Comparison of ENCODE assay signal across 7 mouse cellular contexts in genomic region chr9:106819201-106819600, GRCm38 (mm10). TPM values are rescaled to one million over a fixed set of nuclear protein-coding genes. Genes with fewer than 3 reads are reported as not detected.
DNase-seq lines count a peak whose midpoint lies in the region; ATAC-seq and TF ChIP-seq lines count a peak whose summit lies in the region.

No protein-coding gene starts in this region.

- no peak overlapping the region for H3K9ac ChIP-seq in kidney, embryonic 14.5 days (ENCODE audit: low read depth, low read length)

- WGBS in kidney, adult 2 months, result 97% methylated on average over 1 of the region's 1 CpGs
- 86% methylated on average over 1 of the region's 1 CpGs for WGBS in kidney, embryonic 14.5 days

- no peak for TF ChIP-seq POLR2A in kidney, adult 2 months (IDR thresholded peaks at IDR 0.05; ENCODE audit: low read depth, low read length)

- H3K27me3 ChIP-seq in kidney, adult 2 months (replicated peaks; ENCODE audit: control insufficient read depth, insufficient read depth, low read length), result no peaks in the 10 kb centered on the region; the same call in 1 of the 2 replicates
- H3K27me3 ChIP-seq in kidney, embryonic 14.5 days (ENCODE audit: control insufficient read depth, insufficient read depth, low read length), result no peaks in the 10 kb centered on the region
- no peaks in the 10 kb centered on the region for H3K27me3 ChIP-seq in E14TG2a.4 (ENCODE audit: insufficient read depth, low read length)

- H3K36me3 ChIP-seq in kidney, adult 2 months (ENCODE audit: control insufficient read depth, insufficient read depth, low read length), result no peaks in the 10 kb centered on the region
- H3K36me3 ChIP-seq in kidney, embryonic 14.5 days (ENCODE audit: control insufficient read depth, insufficient read depth, low read length), result no peaks in the 10 kb centered on the region
- H3K36me3 ChIP-seq in E14TG2a.4 (ENCODE audit: insufficient read depth, low read length), result no peaks in the 10 kb centered on the region

- no peak overlapping the region for H3K4me2 ChIP-seq in kidney, embryonic 14.5 days (replicated peaks; ENCODE audit: low read depth, low read length)

- no peak for ATAC-seq in kidney, embryonic 14.5 days (ENCODE audit: low FRiP score, low TSS enrichment)
- no peak for ATAC-seq in erythroid progenitor cell, adult 5-6 weeks (replicated peaks; ENCODE audit: low FRiP score, poor library complexity, severe bottlenecking)

- no peaks in the 10 kb centered on the region for H3K9me3 ChIP-seq in kidney, embryonic 14.5 days (ENCODE audit: control insufficient read depth, low read length)
- H3K9me3 ChIP-seq in E14TG2a.4 (ENCODE audit: low read length), result no peaks in the 10 kb centered on the region

- no peak overlapping the region for H3K27ac ChIP-seq in kidney, adult 2 months (ENCODE audit: insufficient read depth, low read depth, low read length)
- no peak overlapping the region for H3K27ac ChIP-seq in kidney, embryonic 14.5 days (ENCODE audit: low read depth, low read length)

- DNase-seq in kidney, adult 2 months, result peak; percentile 26
- peak; percentile 39 to 42 for DNase-seq in B cell, adult 2 months
- DNase-seq in induced T-regulatory cell, adult 2 months (ENCODE audit: low read depth), result peak; percentile 52
- DNase-seq in MN1 (ENCODE audit: low spot score), result no peak

- TF ChIP-seq CTCF in kidney, adult 2 months (conservative IDR thresholded peaks at IDR 0.05; ENCODE audit: insufficient read depth, insufficient read length, low read depth, low read length), result peak; percentile 45
- TF ChIP-seq CTCF in E14TG2a.4 (conservative IDR thresholded peaks at IDR 0.05; ENCODE audit: low read length), result peak; percentile 23; the same call in 1 of the 2 replicates

- H3K4me3 ChIP-seq in kidney, adult 2 months (ENCODE audit: insufficient read depth, low read depth, low read length), result no peak overlapping the region
- H3K4me3 ChIP-seq in kidney, embryonic 14.5 days (ENCODE audit: low read length), result no peak overlapping the region
- no peak overlapping the region for H3K4me3 ChIP-seq in E14TG2a.4 (replicated peaks; ENCODE audit: low read length)

- peaks cover 3% of the 10 kb centered on the region; the same call in 1 of the 2 replicates for H3K4me1 ChIP-seq in kidney, adult 2 months (ENCODE audit: control insufficient read depth, insufficient read depth, low read length)
- no peaks in the 10 kb centered on the region; the same call in 1 of the 2 replicates for H3K4me1 ChIP-seq in kidney, embryonic 14.5 days (ENCODE audit: control insufficient read depth, insufficient read depth, low read length)
- peaks cover 22% of the 10 kb centered on the region for H3K4me1 ChIP-seq in E14TG2a.4 (replicated peaks; ENCODE audit: low read depth, low read length)

RNA-seq across cellular contexts. Expression of gene Dcaf1, which starts 2.5 kb away (rescaled TPM):
- 12.4 and 14.7 TPM in 2 replicates for polyA plus RNA-seq in kidney, adult 2 months (2012; rRNA removed)
- polyA plus RNA-seq in kidney, embryonic 14.5 days (2014; fragmentation: Nextera tagmentation; extraction: Ambion mirVana), result 21.0 and 33.9 TPM in 2 replicates
- 53.7 and 117 TPM in 2 replicates for total RNA-seq in erythroid progenitor cell, adult 5-6 weeks (2015; ENCODE audit: low replicate concordance)
- 32.4 and 44.9 TPM in 2 replicates for total RNA-seq in erythroid progenitor cell, adult 5-6 weeks (2017; ENCODE audit: low replicate concordance)

RNA-seq across cellular contexts. Expression of gene Rad54l2, which starts 30.2 kb away (rescaled TPM):
- polyA plus RNA-seq in kidney, adult 2 months (2012; rRNA removed), result 17.6 and 18.6 TPM in 2 replicates
- 7.5 and 7.9 TPM in 2 replicates for polyA plus RNA-seq in kidney, embryonic 14.5 days (2014; fragmentation: Nextera tagmentation; extraction: Ambion mirVana)
- 4.0 and 4.6 TPM in 2 replicates for total RNA-seq in erythroid progenitor cell, adult 5-6 weeks (2015; ENCODE audit: low replicate concordance)
- 6.5 and 8.4 TPM in 2 replicates for total RNA-seq in erythroid progenitor cell, adult 5-6 weeks (2017; ENCODE audit: low replicate concordance)
